Mouse (Mus musculus): ENCODE data around the gene Tmem63a. TPM values are rescaled to one million over a fixed set of nuclear protein-coding genes. Genes with fewer than 3 reads are reported as not detected.
"Not testable (repeated sequence)": the region's sequence is repeated elsewhere in the genome, so short reads cannot be mapped to it uniquely, and the experiment has no call there.

Tmem63a gene
- 4.0 and 7.5 TPM in 2 replicates for polyA plus RNA-seq (2014; fragmentation: Nextera tagmentation; extraction: Ambion mirVana)

DNA sequence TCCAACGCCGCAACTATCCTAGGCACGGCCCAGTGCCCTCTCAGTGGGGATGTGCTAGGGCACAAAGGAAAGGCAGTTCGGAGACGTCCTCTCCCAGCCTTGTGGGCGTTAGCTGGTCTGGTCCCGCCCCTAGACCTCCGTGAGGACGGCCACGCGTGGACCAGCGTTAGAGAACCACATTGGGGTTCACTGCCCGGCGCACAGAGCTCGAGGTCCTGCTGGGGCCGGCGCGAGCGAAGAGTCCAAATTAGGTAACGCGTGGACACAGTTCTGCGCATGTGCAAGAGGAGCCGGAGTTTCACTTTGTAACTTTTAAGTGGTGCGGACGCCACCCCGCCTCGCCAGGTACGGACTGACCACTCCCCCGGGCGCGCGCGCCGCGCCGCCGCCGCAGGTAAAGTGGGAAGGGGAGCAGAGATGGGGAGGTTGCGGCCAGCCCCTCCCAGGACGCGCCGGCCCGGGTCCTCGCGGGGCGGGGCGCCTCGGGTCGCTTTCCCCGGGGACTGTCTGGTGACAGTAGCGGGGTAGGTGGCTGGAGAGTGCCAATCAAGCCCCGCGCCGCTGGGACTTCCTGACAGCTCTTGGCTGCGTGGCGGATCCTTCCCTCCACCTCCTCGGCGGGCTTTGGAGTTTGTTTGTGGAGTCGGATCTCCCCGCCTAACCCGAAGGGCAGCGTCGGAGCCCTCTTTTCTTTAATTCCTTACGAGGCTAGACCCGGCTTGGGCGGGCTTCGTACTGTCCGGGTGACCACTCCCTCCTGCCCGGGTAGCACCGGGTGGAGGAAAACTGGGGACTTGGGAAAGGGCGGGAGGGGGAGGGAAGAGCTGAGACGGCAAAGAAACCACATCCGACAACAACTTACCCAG, at the start of gene Tmem63a:
Tmem63a (plus strand) TSS at position 179 of the 866 bp plus-strand sequence.
- no peak within 1 kb of the TSS for H3K27ac ChIP-seq (ENCODE audit: low read depth, low read length)
- H3K4me3 ChIP-seq (ENCODE audit: low read length): peak within 1 kb of the TSS; percentile 84
- no peaks in the 10 kb centered on the region for H3K36me3 ChIP-seq (ENCODE audit: control insufficient read depth, insufficient read depth, low read length)
- peak within 1 kb of the TSS; percentile 75 for H3K9ac ChIP-seq (ENCODE audit: low read depth, low read length)
- peak; percentile 63 for ATAC-seq (ENCODE audit: low FRiP score, low TSS enrichment)
- no peaks in the 10 kb centered on the region for H3K9me3 ChIP-seq (ENCODE audit: control insufficient read depth, low read length)
- H3K4me2 ChIP-seq (replicated peaks; ENCODE audit: low read depth, low read length): peak within 1 kb of the TSS; percentile 93
- WGBS: under 1% methylated on average over 73 of the region's 73 CpGs
- H3K27me3 ChIP-seq (ENCODE audit: control insufficient read depth, insufficient read depth, low read length): peaks cover 18% of the 10 kb centered on the region; the same call in 1 of the 2 replicates
- peaks cover 18% of the 10 kb centered on the region; the same call in 1 of the 2 replicates for H3K4me1 ChIP-seq (ENCODE audit: control insufficient read depth, insufficient read depth, low read length)

- Histone ChIP-seq H3K9ac (ENCODE audit: low read depth, low read length) (no peak within 1 kb of the TSS), H3K36me3 (ENCODE audit: control insufficient read depth, insufficient read depth, low read length) (no peaks in the 10 kb centered on the region), H3K9me3 (ENCODE audit: control insufficient read depth, low read length) (no peaks in the 10 kb centered on the region), H3K27ac (ENCODE audit: low read depth, low read length) (no peak within 1 kb of the TSS), H3K27me3 (ENCODE audit: control insufficient read depth, insufficient read depth, low read length) (peaks cover 26% of the 10 kb centered on the region), H3K4me1 (ENCODE audit: control insufficient read depth, insufficient read depth, low read length) (peaks cover 9% of the 10 kb centered on the region; the same call in 1 of the 2 replicates), H3K4me3 (ENCODE audit: low read length) (no peak within 1 kb of the TSS), H3K4me2 (replicated peaks; ENCODE audit: low read depth, low read length) (no peak within 1 kb of the TSS)
- WGBS: 66% methylated on average over 10 of the region's 10 CpGs
- no peak for ATAC-seq (ENCODE audit: low FRiP score, low TSS enrichment)
Observed at GRCm38 (mm10) chr1:180892808-180893207, 49.3 kb upstream of the Tmem63a start, which contains the start of gene Lefty2. Gene Lefty2, plus strand, starts transcription at chr1:180893108.

DNA sequence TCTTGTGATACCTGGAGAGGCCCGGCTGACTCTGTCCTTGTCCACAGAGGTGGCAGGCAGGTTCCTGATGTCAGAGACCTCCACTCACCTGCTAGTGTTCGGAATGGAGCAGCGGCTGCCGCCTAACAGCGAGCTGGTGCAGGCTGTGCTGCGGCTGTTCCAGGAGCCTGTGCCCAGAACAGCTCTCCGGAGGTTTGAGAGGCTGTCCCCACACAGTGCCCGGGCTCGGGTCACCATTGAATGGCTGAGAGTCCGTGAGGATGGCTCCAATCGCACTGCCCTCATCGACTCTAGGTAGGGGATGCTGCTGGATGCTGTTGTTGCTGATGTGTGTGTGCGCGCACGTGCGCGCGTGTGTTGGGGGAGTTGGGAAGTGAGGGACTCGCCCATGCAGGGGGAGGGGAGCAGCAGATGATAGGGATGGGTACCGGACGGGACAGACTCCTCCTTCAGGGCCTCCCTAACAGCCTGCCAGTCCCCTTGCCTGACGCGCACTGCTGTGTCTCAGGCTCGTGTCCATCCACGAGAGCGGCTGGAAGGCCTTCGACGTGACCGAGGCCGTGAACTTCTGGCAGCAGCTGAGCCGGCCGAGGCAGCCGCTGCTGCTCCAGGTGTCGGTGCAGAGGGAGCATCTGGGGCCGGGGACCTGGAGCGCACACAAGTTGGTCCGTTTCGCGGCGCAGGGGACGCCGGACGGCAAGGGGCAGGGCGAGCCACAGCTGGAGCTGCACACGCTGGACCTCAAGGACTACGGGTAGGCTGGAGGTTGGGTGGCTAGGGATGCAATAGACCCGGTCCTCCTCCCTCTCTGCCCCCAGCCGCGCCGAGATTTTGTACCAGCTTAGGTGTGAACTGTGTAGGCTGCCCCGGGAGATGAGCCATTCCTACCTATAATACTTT, 47.8 kb upstream of the Tmem63a start:
- H3K27me3 ChIP-seq (ENCODE audit: control insufficient read depth, insufficient read depth, low read length): peaks cover 26% of the 10 kb centered on the region
- not testable (repeated sequence) for H3K4me1 ChIP-seq (ENCODE audit: control insufficient read depth, insufficient read depth, low read length); H3K9ac ChIP-seq (ENCODE audit: low read depth, low read length); H3K36me3 ChIP-seq (ENCODE audit: control insufficient read depth, insufficient read depth, low read length); H3K27ac ChIP-seq (ENCODE audit: low read depth, low read length); H3K9me3 ChIP-seq (ENCODE audit: control insufficient read depth, low read length)
- H3K4me2 ChIP-seq (replicated peaks; ENCODE audit: low read depth, low read length): peak overlapping the region; percentile 29
- ATAC-seq (ENCODE audit: low FRiP score, low TSS enrichment): peak; percentile 66
- peak overlapping the region; percentile 19 for H3K4me3 ChIP-seq (ENCODE audit: low read length)
- 6% methylated on average over 46 of the region's 51 CpGs for WGBS

DNA sequence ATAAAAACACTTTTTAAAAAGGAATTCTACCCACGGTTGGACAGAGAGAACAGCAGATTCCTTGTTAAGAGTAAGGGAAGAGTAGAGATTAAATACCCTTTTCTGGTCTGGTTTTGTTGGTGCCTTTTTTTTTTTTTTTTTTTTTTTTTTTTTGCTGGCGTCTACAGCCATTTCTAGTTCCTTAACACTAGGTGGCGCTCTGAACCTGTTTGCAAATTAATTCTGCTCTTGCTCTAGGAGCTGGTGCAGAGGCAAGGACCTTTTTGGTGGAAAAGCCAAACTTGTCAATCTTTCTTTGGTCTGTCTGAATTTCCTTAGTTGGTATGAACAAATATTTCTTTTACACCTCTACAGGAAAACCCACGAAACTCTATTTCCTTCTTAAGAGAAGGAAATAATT, 41.0 kb upstream of the Tmem63a start:
- no peak overlapping the region for H3K4me3 ChIP-seq (ENCODE audit: low read length)
- H3K4me1 ChIP-seq (ENCODE audit: control insufficient read depth, insufficient read depth, low read length): peaks cover 8% of the 10 kb centered on the region; the same call in 1 of the 2 replicates
- no peaks in the 10 kb centered on the region for H3K27me3 ChIP-seq (ENCODE audit: control insufficient read depth, insufficient read depth, low read length)
- no peak overlapping the region for H3K27ac ChIP-seq (ENCODE audit: low read depth, low read length)
- no peak overlapping the region for H3K9ac ChIP-seq (ENCODE audit: low read depth, low read length)
- no peak overlapping the region for H3K4me2 ChIP-seq (replicated peaks; ENCODE audit: low read depth, low read length)
- 2% methylated on average over 4 of the region's 4 CpGs for WGBS
- peaks cover 4% of the 10 kb centered on the region; the same call in 1 of the 2 replicates for H3K36me3 ChIP-seq (ENCODE audit: control insufficient read depth, insufficient read depth, low read length)
- H3K9me3 ChIP-seq (ENCODE audit: control insufficient read depth, low read length): no peaks in the 10 kb centered on the region
- ATAC-seq (ENCODE audit: low FRiP score, low TSS enrichment): no peak

DNA sequence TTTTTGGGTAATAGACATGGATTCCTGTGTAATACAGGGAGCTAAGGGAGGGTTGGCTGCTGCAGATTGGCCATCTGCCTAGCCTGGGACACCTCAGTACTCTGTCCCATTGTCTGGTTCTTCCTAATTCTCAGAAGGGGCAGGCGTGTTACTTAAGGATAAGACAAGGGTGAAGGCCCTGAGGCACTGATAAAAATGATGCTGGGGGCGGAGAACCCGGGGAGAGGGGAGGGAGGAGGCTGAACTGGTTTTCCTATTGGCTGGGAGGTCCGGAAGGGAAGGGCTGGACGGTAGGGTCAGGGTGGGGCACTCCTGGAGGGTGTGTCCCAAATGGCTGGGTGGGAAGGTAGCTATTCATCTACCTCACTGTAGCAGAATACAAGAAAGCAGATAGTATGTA, 39.2 kb upstream of the Tmem63a start:
- Histone ChIP-seq H3K9ac (ENCODE audit: low read depth, low read length) (no peak overlapping the region), H3K4me3 (ENCODE audit: low read length) (no peak overlapping the region), H3K4me2 (replicated peaks; ENCODE audit: low read depth, low read length) (no peak overlapping the region), H3K9me3 (ENCODE audit: control insufficient read depth, low read length) (no peaks in the 10 kb centered on the region), H3K27ac (ENCODE audit: low read depth, low read length) (no peak overlapping the region), H3K27me3 (ENCODE audit: control insufficient read depth, insufficient read depth, low read length) (no peaks in the 10 kb centered on the region), H3K36me3 (ENCODE audit: control insufficient read depth, insufficient read depth, low read length) (peaks cover 22% of the 10 kb centered on the region), H3K4me1 (ENCODE audit: control insufficient read depth, insufficient read depth, low read length) (peaks cover 8% of the 10 kb centered on the region; the same call in 1 of the 2 replicates)
- 31% methylated on average over 5 of the region's 5 CpGs for WGBS
- ATAC-seq (ENCODE audit: low FRiP score, low TSS enrichment): no peak

DNA sequence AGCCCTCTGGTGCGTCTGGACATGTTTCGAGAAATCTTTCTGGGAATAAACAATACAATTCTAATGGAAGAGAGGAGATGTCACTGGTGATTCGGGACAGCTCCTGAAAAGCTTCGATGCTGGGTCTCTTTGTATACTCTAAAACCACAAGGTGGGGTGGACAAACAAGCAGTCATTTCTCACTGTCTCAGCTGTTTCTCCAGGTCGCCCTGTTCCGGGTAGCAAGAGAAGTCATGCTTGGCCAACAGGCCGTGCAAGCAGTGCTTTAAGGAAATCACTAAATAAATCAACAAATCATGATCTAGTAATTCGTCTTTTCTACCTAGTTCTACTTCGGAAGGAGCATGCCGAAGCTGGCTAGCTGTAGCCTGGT, 38.5 kb upstream of the Tmem63a start:
- Histone ChIP-seq H3K4me2 (replicated peaks; ENCODE audit: low read depth, low read length) (peak overlapping the region; percentile 39), H3K4me3 (ENCODE audit: low read length) (peak overlapping the region; percentile 96), H3K27ac (ENCODE audit: low read depth, low read length) (peak overlapping the region; percentile 81), H3K36me3 (ENCODE audit: control insufficient read depth, insufficient read depth, low read length) (peaks cover 27% of the 10 kb centered on the region), H3K9ac (ENCODE audit: low read depth, low read length) (peak overlapping the region; percentile 92; the same call in 1 of the 2 replicates), H3K27me3 (ENCODE audit: control insufficient read depth, insufficient read depth, low read length) (no peaks in the 10 kb centered on the region), H3K4me1 (ENCODE audit: control insufficient read depth, insufficient read depth, low read length) (peaks cover 8% of the 10 kb centered on the region; the same call in 1 of the 2 replicates), H3K9me3 (ENCODE audit: control insufficient read depth, low read length) (no peaks in the 10 kb centered on the region)
- ATAC-seq (ENCODE audit: low FRiP score, low TSS enrichment): peak; percentile 25; the same call in 1 of the 2 replicates
- 25% methylated on average over 10 of the region's 10 CpGs for WGBS

DNA sequence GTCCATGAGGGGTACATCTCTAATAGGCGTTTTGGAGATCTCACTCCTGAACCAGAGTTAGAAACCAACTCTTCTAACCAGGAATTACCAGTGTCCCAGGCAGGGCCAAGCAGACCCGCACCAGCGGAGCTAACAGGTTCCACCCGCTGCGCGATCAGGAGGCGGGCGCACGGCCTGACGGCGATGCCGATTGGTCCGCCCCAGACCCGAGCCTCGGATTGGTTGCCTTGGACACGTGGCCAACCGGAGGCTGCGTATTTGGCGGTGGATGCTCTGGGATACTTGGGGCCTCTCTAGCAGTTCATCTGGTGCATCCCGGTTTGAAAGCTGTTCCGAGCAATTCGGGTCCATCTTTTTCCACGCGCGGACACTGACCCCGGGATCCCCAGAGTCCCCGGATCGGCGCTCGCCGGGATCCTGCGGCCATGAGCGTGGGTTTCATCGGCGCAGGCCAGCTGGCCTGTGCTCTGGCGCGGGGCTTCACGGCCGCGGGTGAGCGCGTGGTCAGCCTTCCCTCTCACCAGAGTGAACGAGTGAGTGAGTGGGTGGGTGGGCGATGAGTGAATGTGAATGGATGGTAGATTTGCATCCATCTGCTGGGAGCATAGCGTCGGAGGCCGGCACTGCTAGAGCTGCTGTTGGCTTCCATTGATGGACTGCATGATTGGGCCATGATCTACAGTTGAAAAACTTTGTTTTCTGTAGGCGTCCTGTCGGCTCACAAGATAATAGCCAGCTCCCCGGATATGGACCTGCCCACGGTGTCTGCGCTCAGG, 37.9 kb upstream of the Tmem63a start, which contains the start of gene Pycr2:
Pycr2 (plus strand) TSS at position 255 of the 776 bp plus-strand sequence.
- H3K36me3 ChIP-seq (ENCODE audit: control insufficient read depth, insufficient read depth, low read length): peaks cover 27% of the 10 kb centered on the region
- no peaks in the 10 kb centered on the region for H3K27me3 ChIP-seq (ENCODE audit: control insufficient read depth, insufficient read depth, low read length)
- no peaks in the 10 kb centered on the region for H3K9me3 ChIP-seq (ENCODE audit: control insufficient read depth, low read length)
- peak; percentile 99 for ATAC-seq (ENCODE audit: low FRiP score, low TSS enrichment)
- under 1% methylated on average over 52 of the region's 52 CpGs for WGBS
- peak within 1 kb of the TSS; percentile 92 for H3K9ac ChIP-seq (ENCODE audit: low read depth, low read length)
- peaks cover 8% of the 10 kb centered on the region; the same call in 1 of the 2 replicates for H3K4me1 ChIP-seq (ENCODE audit: control insufficient read depth, insufficient read depth, low read length)
- H3K27ac ChIP-seq (ENCODE audit: low read depth, low read length): peak within 1 kb of the TSS; percentile 81
- H3K4me2 ChIP-seq (replicated peaks; ENCODE audit: low read depth, low read length): peak within 1 kb of the TSS; percentile 81
- peak within 1 kb of the TSS; percentile 96 for H3K4me3 ChIP-seq (ENCODE audit: low read length)

DNA sequence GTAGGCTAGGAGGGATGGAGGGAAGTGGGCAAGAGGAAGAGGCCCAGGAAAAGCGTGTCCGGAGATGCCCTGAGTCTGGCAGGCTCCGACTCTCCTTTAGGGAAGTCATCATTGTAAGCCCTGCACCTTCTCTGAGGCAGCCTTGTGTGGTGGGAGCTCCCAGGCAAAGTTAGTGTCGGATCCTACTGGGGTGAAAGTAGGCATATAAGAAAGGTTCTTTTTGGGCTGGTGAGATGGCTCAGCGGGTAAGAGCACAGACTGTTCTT, 37.4 kb upstream of the Tmem63a start:
- Histone ChIP-seq H3K27ac (ENCODE audit: low read depth, low read length) (peak overlapping the region; percentile 81; the same call in 1 of the 2 replicates), H3K36me3 (ENCODE audit: control insufficient read depth, insufficient read depth, low read length) (peaks cover 27% of the 10 kb centered on the region), H3K9me3 (ENCODE audit: control insufficient read depth, low read length) (no peaks in the 10 kb centered on the region), H3K27me3 (ENCODE audit: control insufficient read depth, insufficient read depth, low read length) (no peaks in the 10 kb centered on the region), H3K4me3 (ENCODE audit: low read length) (peak overlapping the region; percentile 96), H3K4me2 (replicated peaks; ENCODE audit: low read depth, low read length) (peak overlapping the region; percentile 81), H3K4me1 (ENCODE audit: control insufficient read depth, insufficient read depth, low read length) (peaks cover 8% of the 10 kb centered on the region; the same call in 1 of the 2 replicates), H3K9ac (ENCODE audit: low read depth, low read length) (peak overlapping the region; percentile 92)
- ATAC-seq (ENCODE audit: low FRiP score, low TSS enrichment): no peak
- 7% methylated on average over 5 of the region's 5 CpGs for WGBS

All from kidney, embryonic 14.5 days (tissue).